Mouse (Mus musculus) hindbrain, embryonic 11.5 days (tissue): ENCODE data around the gene Gm28557. TPM values are rescaled to one million over a fixed set of nuclear protein-coding genes. Genes with fewer than 3 reads are reported as not detected.
A peak's percentile ranks its signal among the peaks of the same experiment; 100 is the strongest.

ENCODE experiments used
- ATAC-seq: fragments of 200-750 bp; cut with Nextera tagmentation; 2 replicates; pipeline ENCODE4 v1.8.0; 2017; ENCODE audit warnings: mild to moderate bottlenecking, moderate TSS enrichment, moderate library complexity; ENCODE audit not compliant: low FRiP score
- DNase-seq: peaks from one replicate; pipeline ENCODE4 v3.0.0-alpha.2; 2015; ENCODE audit warnings: low spot score
- H3K27ac ChIP-seq: fragments of 300-500 bp; sonication (generic); 2 replicates; pipeline ENCODE4 v1.5.1; 2014; ENCODE audit warnings: mild to moderate bottlenecking, low read depth, low read length
- H3K27me3 ChIP-seq: fragments of 300-500 bp; sonication (generic); 2 replicates; pipeline ENCODE4 v1.6.1; 2014; ENCODE audit warnings: mild to moderate bottlenecking, low read length, moderate library complexity, mixed read lengths; ENCODE audit not compliant: control insufficient read depth, insufficient read depth
- H3K36me3 ChIP-seq: fragments of 300-500 bp; sonication (generic); 2 replicates; pipeline ENCODE4 v1.6.1; 2014; ENCODE audit warnings: mild to moderate bottlenecking, low read length, moderate library complexity, mixed read lengths; ENCODE audit not compliant: control insufficient read depth, insufficient read depth
- H3K4me1 ChIP-seq: fragments of 300-500 bp; sonication (generic); replicated peaks from 2 replicates; pipeline ENCODE4 v1.6.1; 2014; ENCODE audit warnings: low read length, mixed read lengths; ENCODE audit not compliant: control insufficient read depth, insufficient read depth
- H3K4me2 ChIP-seq: fragments of 300-500 bp; sonication (generic); replicated peaks from 2 replicates; pipeline ENCODE4 v1.6.1; 2014; ENCODE audit warnings: mild to moderate bottlenecking, low read depth, low read length
- H3K4me3 ChIP-seq: fragments of 300-500 bp; sonication (generic); 2 replicates; pipeline ENCODE4 v1.5.1; 2014; ENCODE audit warnings: low read depth, low read length
- H3K9ac ChIP-seq: fragments of 300-500 bp; sonication (generic); 2 replicates; pipeline ENCODE4 v1.6.1; 2014; ENCODE audit warnings: low read depth, low read length
- H3K9me3 ChIP-seq: fragments of 300-500 bp; sonication (generic); 2 replicates; pipeline ENCODE4 v1.6.1; 2016; ENCODE audit warnings: low read length; ENCODE audit not compliant: control insufficient read depth
- WGBS: fragments of 180-500 bp; shearing (Covaris S2); extraction: QIAGEN DNeasy Blood & Tissue Kit; methylation state at CpG from one replicate; pipeline ENCODE4 v1.1.7; 2014; 5-methylcytosine and 5-hydroxymethylcytosine counted together
- polyA plus RNA-seq: library from polyadenylated mRNA; unstranded; fragments of >200 nt; fragmentation: Nextera tagmentation; extraction: Ambion mirVana; gene quantifications from 2 replicates; pipeline ENCODE4 v1.2.1, GENCODE M21; 2014

Gene Gm28557
- polyA plus RNA-seq, 1 experiment from 2014 or later: 1.9 TPM

DNA sequence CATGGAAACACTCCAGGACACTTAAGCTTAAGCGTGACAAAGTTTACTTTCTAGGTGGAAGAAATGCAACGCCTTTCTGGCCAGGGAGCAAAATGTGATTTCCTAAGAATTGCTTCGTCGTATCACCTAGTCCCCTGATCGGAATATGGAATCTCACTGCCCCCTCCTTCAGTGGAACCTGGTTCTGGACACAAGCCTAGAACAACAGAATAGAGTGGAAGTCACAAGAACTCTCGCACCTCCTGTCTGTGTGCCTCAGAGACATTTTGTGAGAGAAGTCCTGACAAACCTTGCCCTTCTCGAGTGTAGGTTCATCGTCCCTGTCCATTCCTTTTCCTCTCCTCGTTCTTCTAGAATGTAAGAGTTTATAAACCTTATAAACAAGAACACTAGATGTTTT, 723 bp downstream of the Gm28557 start:
- Histone ChIP-seq H3K9me3 (no peaks in the 10 kb centered on the region), H3K4me2 (peak overlapping the region; percentile 49), H3K9ac (peak overlapping the region; percentile 68), H3K4me3 (peak overlapping the region; percentile 52), H3K36me3 (no peaks in the 10 kb centered on the region), H3K27ac (no peak overlapping the region), H3K4me1 (no peaks in the 10 kb centered on the region), H3K27me3 (no peaks in the 10 kb centered on the region)
- DNase-seq (no peak), ATAC-seq (no peak)
- WGBS: 73% methylated on average over 9 of the region's 9 CpGs

GRCm38 (mm10) chr13:67097876-67098275, 10.5 kb downstream of the Gm28557 start, which contains the start of gene Zfp708:
Gene Zfp708 (minus strand): TSS chr13:67097976.
- Histone ChIP-seq H3K4me3 (no peak within 1 kb of the TSS), H3K4me1 (no peaks in the 10 kb centered on the region), H3K36me3 (no peaks in the 10 kb centered on the region), H3K9me3 (no peaks in the 10 kb centered on the region), H3K27ac (no peak within 1 kb of the TSS), H3K27me3 (no peaks in the 10 kb centered on the region), H3K9ac (no peak within 1 kb of the TSS), H3K4me2 (no peak within 1 kb of the TSS)
- ATAC-seq (no peak), DNase-seq (no peak)
- 90% methylated on average over 10 of the region's 10 CpGs for WGBS

DNA sequence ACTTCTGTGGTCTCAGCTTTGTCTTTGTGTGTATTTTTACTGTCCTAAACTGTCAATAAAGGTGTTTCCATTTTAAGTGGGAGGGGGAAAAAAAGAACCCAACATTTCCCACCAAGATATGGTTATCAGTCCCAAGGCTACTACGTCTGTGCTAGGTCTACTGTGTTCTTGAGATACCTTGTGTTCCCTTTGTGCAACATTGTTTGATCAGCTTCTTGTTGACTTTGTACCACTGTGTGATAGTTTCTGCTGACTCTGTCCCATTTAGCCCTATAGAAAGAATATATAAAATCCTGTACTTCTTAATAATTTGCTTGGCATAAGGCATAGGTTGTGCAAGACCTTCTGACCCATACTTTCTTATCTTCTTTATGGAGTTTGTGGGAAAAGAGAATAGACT, 18.2 kb downstream of the Gm28557 start:
- no peak overlapping the region for H3K27ac ChIP-seq
- H3K4me1 ChIP-seq: no peaks in the 10 kb centered on the region
- no peaks in the 10 kb centered on the region for H3K27me3 ChIP-seq
- 76% methylated on average over 1 of the region's 1 CpGs for WGBS
- H3K9ac ChIP-seq: no peak overlapping the region
- no peaks in the 10 kb centered on the region for H3K9me3 ChIP-seq
- ATAC-seq: no peak
- H3K4me2 ChIP-seq: no peak overlapping the region
- no peak for DNase-seq
- no peaks in the 10 kb centered on the region for H3K36me3 ChIP-seq
- no peak overlapping the region for H3K4me3 ChIP-seq

GRCm38 (mm10) chr13:67081946-67082345, 26.5 kb downstream of the Gm28557 start:
- no peak overlapping the region for H3K27ac ChIP-seq
- no peak overlapping the region for H3K4me3 ChIP-seq
- ATAC-seq (no peak), DNase-seq (no peak)
- no peaks in the 10 kb centered on the region for H3K4me1 ChIP-seq
- H3K36me3 ChIP-seq: peaks cover 2% of the 10 kb centered on the region; the same call in 1 of the 2 replicates
- WGBS: 68% methylated on average over 1 of the region's 1 CpGs
- no peak overlapping the region for H3K4me2 ChIP-seq
- no peaks in the 10 kb centered on the region for H3K9me3 ChIP-seq
- no peak overlapping the region for H3K9ac ChIP-seq
- H3K27me3 ChIP-seq: no peaks in the 10 kb centered on the region

- H3K4me2 ChIP-seq: peak overlapping the region; percentile 60
- H3K9me3 ChIP-seq: no peaks in the 10 kb centered on the region
- peak overlapping the region; percentile 74 for H3K9ac ChIP-seq
- H3K4me1 ChIP-seq: no peaks in the 10 kb centered on the region
- H3K27me3 ChIP-seq: no peaks in the 10 kb centered on the region
- peaks cover 2% of the 10 kb centered on the region; the same call in 1 of the 2 replicates for H3K36me3 ChIP-seq
- peak overlapping the region; percentile 61 for H3K4me3 ChIP-seq
- WGBS: 1% methylated on average over 24 of the region's 24 CpGs
- peak; percentile 74 for DNase-seq
- ATAC-seq: peak; percentile 99
- peak overlapping the region; percentile 71 for H3K27ac ChIP-seq
These were observed 27.2 kb downstream of the Gm28557 start for GRCm38 (mm10) chr13:67081142-67081713.

GRCm38 (mm10) chr13:67077244-67077643, 31.2 kb downstream of the Gm28557 start:
- Histone ChIP-seq H3K36me3 (peaks cover 14% of the 10 kb centered on the region), H3K27me3 (no peaks in the 10 kb centered on the region)
- no peak for DNase-seq

DNA sequence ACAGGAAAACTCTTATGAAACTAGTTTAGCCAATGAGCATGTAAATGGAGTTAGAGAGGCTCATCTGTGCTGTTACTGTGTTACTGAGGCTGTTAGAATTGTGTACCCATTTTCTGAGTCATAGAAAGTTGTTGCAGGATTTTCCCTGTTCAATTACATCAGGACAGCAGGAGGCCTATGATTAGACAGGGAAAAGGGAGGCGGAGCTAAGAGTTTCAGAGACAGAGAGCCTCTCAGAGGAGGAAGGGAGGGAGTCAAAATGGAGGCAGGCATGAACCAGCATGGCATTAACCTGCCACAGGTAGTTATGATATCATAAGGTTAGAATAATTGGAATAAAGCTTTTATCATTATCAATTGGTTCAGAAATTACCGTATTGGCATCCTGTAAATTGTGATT, 35.6 kb downstream of the Gm28557 start:
- 96% methylated on average over 2 of the region's 2 CpGs for WGBS
- no peaks in the 10 kb centered on the region for H3K27me3 ChIP-seq
- H3K27ac ChIP-seq: no peak overlapping the region
- no peak overlapping the region for H3K9ac ChIP-seq
- ATAC-seq (no peak), DNase-seq (no peak)
- no peaks in the 10 kb centered on the region for H3K4me1 ChIP-seq
- peaks cover 25% of the 10 kb centered on the region for H3K36me3 ChIP-seq
- peaks cover 7% of the 10 kb centered on the region; the same call in 1 of the 2 replicates for H3K9me3 ChIP-seq
- H3K4me3 ChIP-seq: no peak overlapping the region
- H3K4me2 ChIP-seq: no peak overlapping the region

More at GRCm38 (mm10) chr13:67077244-67077643, 31.2 kb downstream of the Gm28557 start:
- H3K9ac ChIP-seq: no peak overlapping the region
- no peaks in the 10 kb centered on the region for H3K9me3 ChIP-seq
- H3K4me1 ChIP-seq: no peaks in the 10 kb centered on the region
- no peak overlapping the region for H3K4me2 ChIP-seq
- no peak overlapping the region for H3K4me3 ChIP-seq
- 97% methylated on average over 2 of the region's 2 CpGs for WGBS
- ATAC-seq: no peak
- H3K27ac ChIP-seq: no peak overlapping the region

GRCm38 (mm10) chr13:67065386-67065785, 43.0 kb downstream of the Gm28557 start:
- Histone ChIP-seq H3K27me3 (no peaks in the 10 kb centered on the region), H3K27ac (no peak overlapping the region), H3K9me3 (peaks cover 2% of the 10 kb centered on the region; the same call in 1 of the 2 replicates), H3K4me1 (no peaks in the 10 kb centered on the region), H3K36me3 (peaks cover 4% of the 10 kb centered on the region), H3K4me3 (no peak overlapping the region), H3K4me2 (no peak overlapping the region), H3K9ac (no peak overlapping the region)
- DNase-seq (no peak), ATAC-seq (no peak)
- WGBS: 88% methylated on average over 8 of the region's 8 CpGs

DNA sequence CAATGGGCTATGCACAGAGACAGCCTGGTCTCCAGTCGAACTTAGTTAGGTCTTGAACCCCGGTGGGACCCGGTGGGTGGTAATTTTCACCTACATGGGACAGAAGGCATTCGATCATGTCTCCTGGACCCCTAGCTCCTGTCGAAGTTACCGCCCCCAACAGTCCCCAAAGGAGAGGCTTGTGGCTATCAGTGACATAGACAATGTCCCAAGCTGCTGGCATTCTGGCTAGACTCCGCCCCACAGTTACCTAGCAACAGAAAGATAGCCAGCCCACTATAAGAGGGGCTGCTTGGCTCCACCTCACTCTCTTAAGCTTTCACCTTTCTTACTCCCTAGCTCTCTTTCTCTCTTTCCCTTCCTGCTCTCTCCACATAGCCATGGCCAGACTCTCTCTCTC, 46.0 kb downstream of the Gm28557 start:
- WGBS: 59% methylated on average over 7 of the region's 7 CpGs
- no peak overlapping the region for H3K4me3 ChIP-seq
- no peaks in the 10 kb centered on the region for H3K9me3 ChIP-seq
- H3K9ac ChIP-seq: no peak overlapping the region
- no peaks in the 10 kb centered on the region for H3K36me3 ChIP-seq
- no peaks in the 10 kb centered on the region for H3K4me1 ChIP-seq
- H3K27ac ChIP-seq: no peak overlapping the region
- ATAC-seq: no peak
- no peaks in the 10 kb centered on the region for H3K27me3 ChIP-seq
- no peak for DNase-seq
- H3K4me2 ChIP-seq: no peak overlapping the region
